Mouse (Mus musculus): ENCODE results near the gene Cbx3.

DNA sequence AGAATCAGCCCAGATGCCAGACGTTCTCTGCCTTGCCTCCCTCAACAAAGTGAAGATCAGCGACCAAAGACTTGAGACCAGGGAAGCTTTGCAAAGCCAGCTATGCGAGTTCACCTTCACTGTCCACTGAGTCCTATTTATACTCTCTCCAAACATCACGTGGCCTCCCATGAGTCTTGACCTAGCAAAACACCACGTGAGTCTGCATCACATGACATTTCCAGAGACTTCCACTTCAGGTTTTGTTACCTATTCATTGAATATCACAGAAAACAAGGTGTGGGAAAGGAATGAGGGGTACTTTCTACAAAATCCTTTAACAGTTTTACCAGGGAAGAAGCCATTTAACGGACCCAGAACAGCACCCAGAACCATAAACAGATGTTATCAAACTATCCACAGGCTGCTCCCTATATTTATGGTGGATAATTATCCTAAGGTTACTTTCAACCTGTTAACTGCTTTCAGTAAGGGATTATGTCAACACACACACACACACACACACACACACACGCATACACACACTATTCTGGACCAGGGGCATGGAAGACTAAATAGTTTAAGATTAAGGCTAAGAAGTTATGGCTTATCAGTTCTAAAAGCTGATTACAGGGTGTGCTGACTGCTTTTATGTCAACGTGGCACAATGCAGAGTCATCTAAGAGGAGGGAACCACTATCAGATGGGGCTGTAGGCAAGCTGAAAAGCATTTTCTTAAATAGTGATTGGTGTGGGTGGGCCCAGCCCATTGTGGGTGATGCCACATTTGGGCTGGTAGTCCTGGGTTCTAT is 27.4 kb downstream of the Cbx3 start:
- TF ChIP-seq CTCF (conservative IDR thresholded peaks at IDR 0.05; ENCODE audit: low read length) (no peak), POU5F1 (IDR thresholded peaks at IDR 0.05; ENCODE audit: borderline replicate concordance, low read length) (no peak), NANOG (IDR thresholded peaks at IDR 0.05; ENCODE audit: borderline replicate concordance, low read length) (no peak)

All from E14TG2a.4 (cell line).